Mouse (Mus musculus) liver, embryonic 14.5 days (tissue): ENCODE measurements at regions not wholly inside any gene's neighbourhood (a gene's known extent, or its start where the extent isn't known, plus 50 kb on each side); places are given as distances from the start of the nearest gene placed in this dataset.

Source experiments
- ATAC-seq: fragments of 200-750 bp; cut with Nextera tagmentation; 2 replicates; pipeline ENCODE4 v1.8.0; 2017; ENCODE audit warnings: moderate number of reproducible peaks, mild to moderate bottlenecking, moderate library complexity; ENCODE audit not compliant: insufficient read depth
- DNase-seq, 3 experiments: peaks; one replicate each; pipeline ENCODE4 v3.0.0-alpha.2; 2012 to 2013; ENCODE audit warnings: low read depth in 3 of 3, low spot score in 3 of 3
- H3K27ac ChIP-seq: fragments of 300-500 bp; sonication (generic); 2 replicates; pipeline ENCODE4 v1.5.1; 2014; ENCODE audit warnings: moderate library complexity, mild to moderate bottlenecking, control low read depth, inconsistent platforms
- H3K27me3 ChIP-seq: fragments of 300-500 bp; sonication (generic); 2 replicates; pipeline ENCODE4 v1.6.1; 2014; ENCODE audit warnings: mild to moderate bottlenecking, low read length, moderate library complexity; ENCODE audit not compliant: control insufficient read depth, insufficient read depth
- H3K36me3 ChIP-seq: fragments of 300-500 bp; sonication (generic); replicated peaks from 2 replicates; pipeline ENCODE4 v1.6.1; 2014; ENCODE audit warnings: low read depth; ENCODE audit not compliant: control insufficient read depth, insufficient read depth
- H3K4me1 ChIP-seq, 2 experiments: fragments of 200-500 bp in 1 of 2; fragments of 300-500 bp in 1 of 2; sonication (generic) in 1 of 2; replicated peaks; 2 replicates each; pipeline ENCODE4 v1.6.1; 2012 to 2014; ENCODE audit warnings: antibody characterized with exemption in 1 of 2, inconsistent platforms in 1 of 2, low read length in 1 of 2; ENCODE audit not compliant: control insufficient read depth in 2 of 2, insufficient read depth in 2 of 2
- H3K4me2 ChIP-seq: fragments of 300-500 bp; sonication (generic); 2 replicates; pipeline ENCODE4 v1.6.1; 2014; ENCODE audit warnings: low read depth, mild to moderate bottlenecking, control low read depth, moderate library complexity
- H3K4me3 ChIP-seq, 2 experiments: fragments of 200-500 bp in 1 of 2; fragments of 300-500 bp in 1 of 2; sonication (generic) in 1 of 2; 2 replicates each; pipeline ENCODE4 v1.5.1; 2012 to 2014; ENCODE audit warnings: low read depth in 2 of 2, low read length in 2 of 2, mild to moderate bottlenecking in 2 of 2, control low read depth in 1 of 2, inconsistent platforms in 1 of 2, moderate library complexity in 1 of 2; ENCODE audit not compliant: insufficient read depth in 1 of 2
- H3K9ac ChIP-seq: fragments of 300-500 bp; sonication (generic); replicated peaks from 2 replicates; pipeline ENCODE4 v1.6.1; 2014; ENCODE audit warnings: mild to moderate bottlenecking, control low read depth, moderate library complexity
- H3K9me3 ChIP-seq: fragments of 300-500 bp; sonication (generic); 2 replicates; pipeline ENCODE4 v1.6.1; 2016; ENCODE audit warnings: low read length, mixed read lengths; ENCODE audit not compliant: control insufficient read depth
- CTCF ChIP-seq: IDR thresholded peaks from 2 replicates; pipeline ENCODE4 v1.5.1; 2016; ENCODE audit warnings: antibody characterized with exemption, low read depth, control low read depth
- EP300 ChIP-seq: IDR thresholded peaks from 2 replicates; pipeline ENCODE4 v1.6.1; 2016; ENCODE audit warnings: antibody characterized with exemption, low read depth
- WGBS: fragments of 180-500 bp; shearing (Covaris S2); extraction: QIAGEN DNeasy Blood & Tissue Kit; methylation state at CpG from one replicate; pipeline ENCODE4 v1.1.7; 2014; ENCODE audit not compliant: insufficient replicate concordance; 5-methylcytosine and 5-hydroxymethylcytosine counted together

GRCm38 (mm10) chr8:107876455-107876854 is 66.0 kb upstream of the Zfhx3 start:
- no peak overlapping the region for H3K27ac ChIP-seq
- H3K4me2 ChIP-seq: no peak overlapping the region
- no peak for DNase-seq
- no peaks in the 10 kb centered on the region for H3K36me3 ChIP-seq
- TF ChIP-seq EP300: no peak
- TF ChIP-seq CTCF: no peak
- no peak for ATAC-seq
- no peak overlapping the region for H3K9ac ChIP-seq
- no peaks in the 10 kb centered on the region for H3K27me3 ChIP-seq
- no peaks in the 10 kb centered on the region for H3K4me1 ChIP-seq
- H3K4me3 ChIP-seq: no peak overlapping the region
- 42% methylated on average over 2 of the region's 2 CpGs for WGBS
- no peaks in the 10 kb centered on the region for H3K9me3 ChIP-seq

DNA sequence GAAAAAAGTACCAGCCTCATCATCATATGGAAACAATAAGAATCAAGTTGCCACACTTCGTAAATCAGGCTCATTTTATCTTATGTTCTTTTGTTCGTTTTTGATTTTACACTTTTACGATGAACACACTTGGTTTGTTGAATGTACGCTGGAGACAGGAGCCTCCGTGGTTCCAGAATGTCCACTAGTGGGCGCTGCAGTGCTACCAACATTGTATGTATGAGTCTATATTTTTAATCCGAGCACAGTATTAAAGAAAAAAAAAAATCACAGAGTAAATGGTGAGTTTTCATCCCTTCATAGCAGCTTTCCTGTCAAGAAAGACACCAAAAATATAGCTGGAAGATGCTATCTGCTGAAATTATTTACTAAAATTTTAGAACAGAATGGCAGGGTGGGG is 60.6 kb upstream of the Zfhx3 start:
- Histone ChIP-seq H3K27ac (no peak overlapping the region), H3K4me2 (no peak overlapping the region), H3K27me3 (no peaks in the 10 kb centered on the region), H3K4me3 (no peak overlapping the region), H3K9ac (no peak overlapping the region), H3K9me3 (no peaks in the 10 kb centered on the region), H3K4me1 (no peaks in the 10 kb centered on the region), H3K36me3 (no peaks in the 10 kb centered on the region)
- TF ChIP-seq CTCF (peak; percentile 64), EP300 (no peak)
- 20% methylated on average over 7 of the region's 7 CpGs for WGBS
- ATAC-seq: no peak
- peak in 1 of 3 experiments; percentile 9 for DNase-seq

DNA sequence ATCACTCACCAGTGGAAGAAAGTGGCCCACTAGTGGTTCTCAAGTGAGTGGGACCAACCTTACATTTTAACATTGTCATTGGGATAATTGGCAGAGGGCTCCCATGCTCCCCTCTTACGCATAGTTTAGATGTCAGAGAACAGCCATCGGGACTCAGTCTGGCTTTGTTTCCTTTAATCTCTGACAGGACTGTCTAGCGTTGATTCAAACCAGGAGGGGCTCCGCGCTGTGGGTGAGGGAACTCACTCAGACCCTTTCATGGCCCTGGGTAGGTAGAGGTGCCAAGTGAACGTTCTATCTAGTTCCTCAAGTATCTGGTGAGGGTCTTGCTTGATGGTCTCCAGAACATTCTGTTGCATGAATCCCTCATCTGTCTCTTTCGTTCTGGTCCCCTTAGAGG is 56.9 kb upstream of the Zfhx3 start:
- H3K27ac ChIP-seq: no peak overlapping the region
- no peaks in the 10 kb centered on the region for H3K36me3 ChIP-seq
- no peak overlapping the region for H3K4me3 ChIP-seq
- DNase-seq (no peak), ATAC-seq (no peak)
- H3K4me1 ChIP-seq: no peaks in the 10 kb centered on the region
- TF ChIP-seq CTCF (no peak), EP300 (no peak)
- H3K27me3 ChIP-seq: no peaks in the 10 kb centered on the region
- H3K9me3 ChIP-seq: no peaks in the 10 kb centered on the region
- H3K4me2 ChIP-seq: no peak overlapping the region
- WGBS: 62% methylated on average over 7 of the region's 7 CpGs
- no peak overlapping the region for H3K9ac ChIP-seq

DNA sequence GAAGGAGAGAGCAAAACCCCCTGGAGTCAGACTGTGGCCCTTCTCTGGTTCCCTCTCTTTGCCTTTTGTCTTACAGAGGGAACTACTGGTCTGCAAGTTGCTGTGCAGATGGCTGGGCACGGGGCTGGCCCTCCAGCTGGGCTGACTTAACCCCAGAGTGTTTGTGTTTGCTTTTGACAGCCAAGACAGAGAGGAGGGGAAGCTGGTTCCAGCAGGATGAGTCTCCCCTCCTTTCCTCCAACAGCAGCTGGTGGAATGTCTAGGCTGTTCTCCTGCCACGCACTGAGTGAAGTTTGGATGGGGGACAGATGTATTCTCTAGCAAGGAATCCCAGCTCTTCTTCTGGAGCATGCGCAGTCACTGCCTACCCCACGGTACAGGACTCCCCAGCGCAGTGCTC is 56.5 kb upstream of the Zfhx3 start:
- no peak for ATAC-seq
- 63% methylated on average over 5 of the region's 5 CpGs for WGBS
- Histone ChIP-seq H3K4me1 (no peaks in the 10 kb centered on the region), H3K4me3 (no peak overlapping the region), H3K36me3 (no peaks in the 10 kb centered on the region), H3K4me2 (no peak overlapping the region), H3K9ac (no peak overlapping the region), H3K9me3 (no peaks in the 10 kb centered on the region), H3K27ac (no peak overlapping the region), H3K27me3 (no peaks in the 10 kb centered on the region)
- DNase-seq: no peak
- TF ChIP-seq CTCF (no peak), EP300 (no peak)

GRCm38 (mm10) chr8:107886516-107887253 is 55.8 kb upstream of the Zfhx3 start:
- H3K9ac ChIP-seq: no peak overlapping the region
- H3K4me2 ChIP-seq: no peak overlapping the region
- H3K27ac ChIP-seq: no peak overlapping the region
- H3K36me3 ChIP-seq: no peaks in the 10 kb centered on the region
- no peak overlapping the region for H3K4me3 ChIP-seq
- no peak for DNase-seq
- no peak for ATAC-seq
- TF ChIP-seq CTCF (no peak), EP300 (no peak)
- H3K27me3 ChIP-seq: no peaks in the 10 kb centered on the region
- no peaks in the 10 kb centered on the region for H3K4me1 ChIP-seq
- no peaks in the 10 kb centered on the region for H3K9me3 ChIP-seq
- 66% methylated on average over 19 of the region's 19 CpGs for WGBS
